Mouse (Mus musculus) heart, embryonic 16.5 days (tissue): ENCODE measurements at regions not wholly inside any gene's neighbourhood (a gene's known extent, or its start where the extent isn't known, plus 50 kb on each side); places are given as distances from the start of the nearest gene placed in this dataset.
A peak's percentile ranks its signal among the peaks of the same experiment; 100 is the strongest.

Source experiments
- ATAC-seq: fragments of 200-750 bp; cut with Nextera tagmentation; replicated peaks from 2 replicates; pipeline ENCODE4 v1.8.0; 2017; ENCODE audit warnings: moderate number of reproducible peaks; ENCODE audit not compliant: insufficient read depth, low FRiP score; ENCODE audit errors: extremely low read depth
- H3K27ac ChIP-seq: fragments of 300-500 bp; sonication (generic); 2 replicates; pipeline ENCODE4 v1.5.1; 2014; ENCODE audit warnings: mild to moderate bottlenecking, low read length, control low read depth, moderate library complexity
- H3K27me3 ChIP-seq: fragments of 300-500 bp; sonication (generic); 2 replicates; pipeline ENCODE4 v1.6.1; 2014; ENCODE audit warnings: low read length, mixed read lengths; ENCODE audit not compliant: control insufficient read depth, insufficient read depth
- H3K36me3 ChIP-seq: fragments of 300-500 bp; sonication (generic); 2 replicates; pipeline ENCODE4 v1.6.1; 2014; ENCODE audit not compliant: control insufficient read depth, insufficient read depth
- H3K4me1 ChIP-seq: fragments of 300-500 bp; sonication (generic); 2 replicates; pipeline ENCODE4 v1.6.1; 2014; ENCODE audit warnings: low read length, mixed read lengths; ENCODE audit not compliant: control insufficient read depth, insufficient read depth
- H3K4me2 ChIP-seq: fragments of 300-500 bp; sonication (generic); 2 replicates; pipeline ENCODE4 v1.6.1; 2014; ENCODE audit warnings: low read depth, mild to moderate bottlenecking, control low read depth, low read length
- H3K4me3 ChIP-seq: fragments of 300-500 bp; sonication (generic); 2 replicates; pipeline ENCODE4 v1.5.1; 2014; ENCODE audit warnings: mild to moderate bottlenecking, control low read depth, low read length
- H3K9ac ChIP-seq: fragments of 300-500 bp; sonication (generic); 2 replicates; pipeline ENCODE4 v1.6.1; 2014; ENCODE audit warnings: low read length, control low read depth
- H3K9me3 ChIP-seq: fragments of 300-500 bp; sonication (generic); replicated peaks from 2 replicates; pipeline ENCODE4 v1.6.1; 2016; ENCODE audit warnings: low read length; ENCODE audit not compliant: control insufficient read depth
- WGBS: fragments of 180-500 bp; shearing (Covaris S2); extraction: QIAGEN DNeasy Blood & Tissue Kit; methylation state at CpG from one replicate; pipeline ENCODE4 v1.1.7; 2014; 5-methylcytosine and 5-hydroxymethylcytosine counted together

- ATAC-seq: no peak
- no peaks in the 10 kb centered on the region for H3K27me3 ChIP-seq
- no peaks in the 10 kb centered on the region for H3K36me3 ChIP-seq
- no peak overlapping the region for H3K4me2 ChIP-seq
- H3K9ac ChIP-seq: no peak overlapping the region
- no peak overlapping the region for H3K4me3 ChIP-seq
- no peaks in the 10 kb centered on the region for H3K4me1 ChIP-seq
- no peak overlapping the region for H3K27ac ChIP-seq
- H3K9me3 ChIP-seq: no peaks in the 10 kb centered on the region
- WGBS: 70% methylated on average over 3 of the region's 3 CpGs
These were observed 92.5 kb upstream of the Kcnd3 start for GRCm38 (mm10) chr3:105359636-105360035.

DNA sequence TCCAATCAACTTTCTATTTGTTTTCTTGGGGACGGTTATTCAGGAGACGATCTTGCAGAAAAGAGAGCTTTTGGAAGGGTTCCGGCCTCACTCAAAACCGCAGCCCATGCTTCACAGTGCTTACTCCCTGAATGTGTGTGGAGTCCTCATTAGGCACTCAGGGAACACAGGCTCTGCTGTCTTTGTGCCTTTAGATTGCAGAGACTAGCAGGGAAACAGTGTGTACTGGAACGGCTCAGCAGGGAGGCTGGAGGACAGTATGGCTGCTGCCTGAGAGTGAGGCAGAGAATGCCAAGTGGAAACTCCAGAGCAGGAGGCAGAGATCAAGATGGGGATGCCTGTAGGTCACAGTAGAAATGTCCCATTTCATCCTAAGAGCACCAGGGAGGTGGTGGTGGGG, 87.4 kb upstream of the Kcnd3 start:
- 82% methylated on average over 5 of the region's 5 CpGs for WGBS
- Histone ChIP-seq H3K27ac (no peak overlapping the region), H3K27me3 (no peaks in the 10 kb centered on the region), H3K36me3 (no peaks in the 10 kb centered on the region), H3K9me3 (no peaks in the 10 kb centered on the region), H3K4me3 (no peak overlapping the region), H3K9ac (no peak overlapping the region), H3K4me2 (no peak overlapping the region), H3K4me1 (peaks cover 7% of the 10 kb centered on the region)
- ATAC-seq: no peak

GRCm38 (mm10) chr3:105366806-105367205, 85.3 kb upstream of the Kcnd3 start:
- Histone ChIP-seq H3K4me1 (peaks cover 7% of the 10 kb centered on the region), H3K4me2 (no peak overlapping the region), H3K27ac (no peak overlapping the region), H3K36me3 (no peaks in the 10 kb centered on the region), H3K27me3 (no peaks in the 10 kb centered on the region), H3K9me3 (no peaks in the 10 kb centered on the region), H3K4me3 (no peak overlapping the region), H3K9ac (no peak overlapping the region)
- 90% methylated on average over 6 of the region's 6 CpGs for WGBS
- no peak for ATAC-seq

DNA sequence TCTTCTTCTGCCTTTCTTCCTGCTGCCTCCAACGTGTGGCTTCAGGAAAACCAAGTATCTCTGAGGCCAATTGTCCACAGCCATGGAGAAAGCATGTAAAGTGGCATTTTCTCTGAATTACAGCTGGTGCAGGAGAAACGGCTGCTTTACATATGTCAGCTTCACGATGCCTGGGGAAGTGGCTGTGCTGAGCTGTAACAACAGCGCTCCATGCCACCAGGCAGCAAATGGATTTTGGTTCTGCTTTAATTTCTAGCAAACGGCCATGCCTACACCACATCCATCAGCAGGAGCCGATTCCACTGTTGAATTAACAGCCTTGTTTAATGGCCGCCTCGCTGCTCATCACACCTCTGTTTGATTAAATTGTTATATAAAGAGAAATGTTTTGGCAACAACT, 84.2 kb upstream of the Kcnd3 start:
- WGBS: 77% methylated on average over 8 of the region's 8 CpGs
- Histone ChIP-seq H3K4me3 (no peak overlapping the region), H3K4me1 (peaks cover 7% of the 10 kb centered on the region), H3K27ac (no peak overlapping the region), H3K27me3 (no peaks in the 10 kb centered on the region), H3K9ac (no peak overlapping the region), H3K4me2 (no peak overlapping the region), H3K9me3 (no peaks in the 10 kb centered on the region), H3K36me3 (no peaks in the 10 kb centered on the region)
- ATAC-seq: no peak

GRCm38 (mm10) chr3:105372371-105372828, 79.7 kb upstream of the Kcnd3 start:
- WGBS: 74% methylated on average over 6 of the region's 6 CpGs
- no peaks in the 10 kb centered on the region for H3K36me3 ChIP-seq
- no peak overlapping the region for H3K9ac ChIP-seq
- no peak overlapping the region for H3K4me3 ChIP-seq
- H3K27ac ChIP-seq: no peak overlapping the region
- ATAC-seq: no peak
- peaks cover 15% of the 10 kb centered on the region for H3K4me1 ChIP-seq
- no peaks in the 10 kb centered on the region for H3K9me3 ChIP-seq
- H3K4me2 ChIP-seq: no peak overlapping the region
- H3K27me3 ChIP-seq: no peaks in the 10 kb centered on the region

DNA sequence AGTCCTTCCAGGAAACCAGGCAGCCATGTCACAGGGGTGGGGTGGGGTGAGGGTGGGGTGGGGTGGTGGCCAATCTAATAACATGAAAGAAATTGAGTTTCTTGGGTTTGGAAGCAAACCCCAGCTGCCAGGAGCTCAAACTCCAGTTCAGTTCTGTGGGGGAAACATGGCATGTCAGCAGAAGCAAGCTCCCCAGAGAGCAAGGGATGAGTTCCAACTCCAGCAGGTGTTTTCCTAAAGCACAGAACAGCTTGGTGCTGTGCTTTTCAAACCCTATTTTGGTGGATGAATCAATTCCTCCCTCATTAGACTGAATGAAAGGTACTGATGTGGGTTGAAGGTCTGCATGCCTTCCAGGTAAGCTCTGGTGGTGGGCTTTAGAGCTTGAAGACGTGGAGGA, 77.8 kb upstream of the Kcnd3 start:
- H3K27ac ChIP-seq: peak overlapping the region; percentile 91
- H3K9ac ChIP-seq: no peak overlapping the region; the same call in 1 of the 2 replicates
- no peaks in the 10 kb centered on the region for H3K9me3 ChIP-seq
- no peak overlapping the region for H3K4me2 ChIP-seq
- no peaks in the 10 kb centered on the region for H3K27me3 ChIP-seq
- peaks cover 15% of the 10 kb centered on the region for H3K4me1 ChIP-seq
- WGBS: 78% methylated on average over 1 of the region's 1 CpGs
- no peaks in the 10 kb centered on the region for H3K36me3 ChIP-seq
- H3K4me3 ChIP-seq: no peak overlapping the region
- no peak for ATAC-seq

GRCm38 (mm10) chr3:105374836-105375235, 77.3 kb upstream of the Kcnd3 start:
- no peaks in the 10 kb centered on the region for H3K36me3 ChIP-seq
- peak overlapping the region; percentile 91 for H3K27ac ChIP-seq
- no peaks in the 10 kb centered on the region for H3K9me3 ChIP-seq
- no peaks in the 10 kb centered on the region for H3K27me3 ChIP-seq
- H3K9ac ChIP-seq: peak overlapping the region; percentile 11; the same call in 1 of the 2 replicates
- peaks cover 15% of the 10 kb centered on the region for H3K4me1 ChIP-seq
- H3K4me3 ChIP-seq: no peak overlapping the region
- no peak for ATAC-seq
- H3K4me2 ChIP-seq: peak overlapping the region; percentile 58

DNA sequence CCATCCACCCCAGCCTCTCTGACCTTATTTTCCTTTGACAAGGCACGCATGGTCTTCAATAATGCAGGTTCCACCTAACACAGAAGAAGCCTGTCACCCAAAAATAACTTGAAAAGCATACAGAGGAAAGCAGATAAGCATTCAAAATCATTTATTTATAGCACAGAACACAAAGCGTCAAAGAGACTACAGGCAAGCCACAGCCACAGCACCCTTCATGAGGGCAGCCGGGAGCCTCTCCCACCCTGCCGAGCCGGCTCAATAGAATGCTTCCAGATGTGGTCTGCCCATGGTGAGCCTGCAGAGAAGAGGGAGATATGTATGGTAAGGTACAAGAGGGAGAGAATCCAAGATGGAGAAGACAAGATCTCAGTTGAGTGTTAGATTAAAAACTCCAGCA, 76.7 kb upstream of the Kcnd3 start:
- Histone ChIP-seq H3K9me3 (no peaks in the 10 kb centered on the region), H3K27me3 (no peaks in the 10 kb centered on the region), H3K4me3 (peak overlapping the region; percentile 48), H3K27ac (peak overlapping the region; percentile 91), H3K4me2 (peak overlapping the region; percentile 58), H3K36me3 (no peaks in the 10 kb centered on the region), H3K4me1 (peaks cover 15% of the 10 kb centered on the region), H3K9ac (peak overlapping the region; percentile 68)
- WGBS: 35% methylated on average over 5 of the region's 5 CpGs
- peak; percentile 86 for ATAC-seq

DNA sequence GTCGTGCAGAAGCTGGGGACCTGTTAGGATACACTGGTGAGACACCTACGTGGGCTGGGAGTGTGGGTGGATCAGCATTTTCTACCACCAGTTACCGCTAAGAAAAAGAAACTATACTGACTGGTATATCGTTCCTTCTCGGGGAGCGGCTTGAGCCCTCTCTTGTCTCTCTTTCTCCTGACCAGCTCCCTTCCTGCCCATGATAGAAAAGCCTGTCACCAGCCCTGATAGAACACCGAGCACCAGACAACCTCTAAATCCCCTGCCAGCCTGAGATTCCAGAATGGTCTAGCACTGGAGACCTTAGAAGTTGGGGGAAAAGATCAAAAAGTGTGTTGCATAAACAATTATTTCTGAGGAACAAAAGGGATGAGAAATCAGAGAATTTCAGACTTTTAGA, 76.3 kb upstream of the Kcnd3 start:
- peak overlapping the region; percentile 48 for H3K4me3 ChIP-seq
- H3K27ac ChIP-seq: peak overlapping the region; percentile 91
- H3K9ac ChIP-seq: peak overlapping the region; percentile 68
- H3K9me3 ChIP-seq: no peaks in the 10 kb centered on the region
- WGBS: 33% methylated on average over 7 of the region's 7 CpGs
- peaks cover 15% of the 10 kb centered on the region for H3K4me1 ChIP-seq
- peak; percentile 74 for ATAC-seq
- no peaks in the 10 kb centered on the region for H3K27me3 ChIP-seq
- peak overlapping the region; percentile 58 for H3K4me2 ChIP-seq
- H3K36me3 ChIP-seq: no peaks in the 10 kb centered on the region
